Mouse (Mus musculus) frontal cortex, adult 2 months (tissue): Measurements from ENCODE around the gene Hprt. TPM values are rescaled to one million over a fixed set of nuclear protein-coding genes. Genes with fewer than 3 reads are reported as not detected.

Experiments used
- polyA plus RNA-seq: library from polyadenylated mRNA; depleted of rRNA; stranded (reverse); fragments of >200 nt; gene quantifications from 2 replicates; pipeline ENCODE4 v1.2.3, GENCODE M21; 2012; rRNA removed

The Hprt gene
- polyA plus RNA-seq, 1 experiment: 167 TPM

Other genes starting within 250 kb of the Hprt start
- gene Ccdc160, start 196.9 kb upstream of the Hprt start, polyA plus RNA-seq: 2.7 and 2.9 TPM in 2 replicates
- 16.4 and 18.5 TPM in 2 replicates for gene Phf6, start 75.9 kb upstream of the Hprt start, polyA plus RNA-seq